Mouse (Mus musculus) heart, adult 9 months (tissue): Measurements from ENCODE around the gene Snap47.
"Not testable (repeated sequence)": the region's sequence is repeated elsewhere in the genome, so short reads cannot be mapped to it uniquely, and the experiment has no call there.

ENCODE experiments used
- DNase-seq, 2 experiments: peaks; one replicate each; pipeline ENCODE4 v3.0.0; 2022; ENCODE audit warnings: low spot score in 2 of 2

Gene Snap47

DNA sequence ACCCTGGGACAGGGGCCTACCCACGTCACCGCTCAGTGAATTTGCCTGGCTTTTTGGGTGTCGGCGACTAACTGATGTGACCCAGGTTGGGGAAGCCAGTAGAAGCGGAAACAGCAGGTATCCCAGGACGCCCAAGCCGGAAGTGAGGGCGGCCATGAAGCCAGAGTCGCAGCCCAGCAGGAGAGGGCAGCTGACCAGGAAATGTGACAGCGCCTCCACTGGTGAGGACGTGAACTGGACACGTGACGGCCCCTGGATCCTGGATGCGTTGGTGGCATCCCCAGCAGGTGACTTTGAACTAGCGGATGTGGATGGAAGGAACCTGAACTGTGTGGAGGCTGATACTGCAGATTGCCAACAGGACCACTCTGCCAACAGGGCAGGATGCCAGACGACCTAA, 75.5 kb downstream of the Snap47 start, which contains the start of gene Prss38:
Gene Prss38 (minus strand): TSS at position 183 of the 400 bp plus-strand sequence.
- DNase-seq, result no peak

DNA sequence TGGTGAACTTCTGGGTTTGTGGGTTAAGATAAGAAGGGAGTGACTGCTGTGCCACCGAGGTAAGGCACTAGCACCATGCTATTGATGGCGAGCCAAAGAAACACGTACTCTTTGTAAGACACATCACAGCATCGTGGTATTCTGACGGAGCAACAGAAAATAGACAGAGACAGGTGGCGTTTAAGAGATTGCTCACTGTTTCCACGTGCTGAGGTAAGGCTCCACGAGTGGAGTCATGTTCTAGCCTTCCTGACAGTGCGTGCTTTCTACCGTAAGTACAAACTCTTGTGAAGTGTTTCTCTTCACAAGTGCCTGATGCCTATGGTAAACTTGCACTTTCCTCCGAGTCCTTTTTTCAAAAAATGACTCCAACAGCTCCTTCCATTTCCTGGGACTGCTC, 81.1 kb downstream of the Snap47 start:
- DNase-seq, result no peak

GRCm38 (mm10) chr11:59367955-59368354, 83.0 kb downstream of the Snap47 start:
- DNase-seq, result not testable (repeated sequence)

GRCm38 (mm10) chr11:59366633-59367032, 84.4 kb downstream of the Snap47 start:
- no peak for DNase-seq

- no peak for DNase-seq
These were observed 85.0 kb downstream of the Snap47 start for GRCm38 (mm10) chr11:59366031-59366430.

DNA sequence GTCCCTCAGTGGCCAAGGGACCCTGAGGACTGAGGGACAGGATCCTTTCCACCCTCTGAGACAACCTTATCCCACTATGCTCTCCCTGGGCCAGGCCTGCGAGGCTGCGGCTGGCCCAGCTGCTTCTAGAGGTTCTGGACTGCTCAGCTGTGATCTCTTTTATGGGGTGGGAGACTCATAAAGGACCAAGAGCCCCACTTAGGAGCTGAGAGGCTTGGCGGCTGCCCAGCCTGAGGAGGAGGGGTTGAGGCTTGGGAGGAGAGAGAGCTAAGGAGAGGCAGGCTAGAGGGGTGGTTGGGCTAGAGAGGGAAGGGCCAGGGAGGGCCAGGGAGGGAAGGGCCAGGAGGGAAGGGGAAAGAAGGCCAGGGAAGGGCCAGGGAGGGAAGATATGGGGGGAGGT, 86.6 kb downstream of the Snap47 start:
- DNase-seq, result no peak

DNA sequence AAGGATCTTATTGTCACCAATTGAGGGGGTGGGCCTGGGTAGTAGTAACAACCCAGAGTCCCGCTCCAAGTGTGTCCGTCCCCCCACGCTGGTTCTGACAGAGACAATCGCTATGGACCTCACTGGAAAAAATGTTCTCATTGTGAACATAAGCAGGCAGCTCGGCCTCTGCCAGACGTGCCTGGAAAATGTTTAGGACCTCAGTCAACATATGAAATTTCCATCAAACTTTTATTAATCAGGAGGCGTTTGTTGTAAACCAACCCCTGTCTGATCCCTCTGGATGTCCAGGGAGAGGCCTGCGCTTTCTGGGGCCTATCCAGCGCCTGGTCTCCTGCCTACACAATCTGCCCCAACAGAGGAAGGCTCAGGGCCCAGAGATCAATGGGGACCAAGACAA, 87.0 kb downstream of the Snap47 start:
- no peak for DNase-seq

DNA sequence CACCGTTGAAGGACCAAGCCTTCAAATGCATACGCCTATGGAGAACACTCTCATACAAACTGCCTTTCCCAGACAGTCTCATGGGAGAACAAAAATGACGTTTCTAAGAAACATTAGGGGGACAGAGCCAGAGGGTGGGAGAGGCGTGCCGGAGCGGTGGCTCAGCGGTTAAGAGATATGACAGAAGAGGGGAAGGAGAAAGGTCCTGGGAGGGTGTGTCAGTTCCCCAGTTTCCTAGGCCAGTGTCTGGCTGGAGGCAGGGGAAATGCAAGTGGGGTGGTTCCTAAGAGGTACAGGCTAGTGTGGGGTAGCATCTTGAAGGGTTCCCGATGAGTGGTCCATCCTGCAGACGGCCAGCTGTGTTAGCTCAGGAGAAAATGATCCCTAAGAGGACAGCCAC, 89.7 kb downstream of the Snap47 start:
- DNase-seq, result no peak
